Mouse (Mus musculus) layer of hippocampus, adult 9-10 months (tissue): ENCODE measurements around the gene Dcaf17.

Source experiments
- DNase-seq: peaks from one replicate; pipeline ENCODE4 v3.0.0; 2022; ENCODE audit warnings: low spot score

Gene Dcaf17

DNA sequence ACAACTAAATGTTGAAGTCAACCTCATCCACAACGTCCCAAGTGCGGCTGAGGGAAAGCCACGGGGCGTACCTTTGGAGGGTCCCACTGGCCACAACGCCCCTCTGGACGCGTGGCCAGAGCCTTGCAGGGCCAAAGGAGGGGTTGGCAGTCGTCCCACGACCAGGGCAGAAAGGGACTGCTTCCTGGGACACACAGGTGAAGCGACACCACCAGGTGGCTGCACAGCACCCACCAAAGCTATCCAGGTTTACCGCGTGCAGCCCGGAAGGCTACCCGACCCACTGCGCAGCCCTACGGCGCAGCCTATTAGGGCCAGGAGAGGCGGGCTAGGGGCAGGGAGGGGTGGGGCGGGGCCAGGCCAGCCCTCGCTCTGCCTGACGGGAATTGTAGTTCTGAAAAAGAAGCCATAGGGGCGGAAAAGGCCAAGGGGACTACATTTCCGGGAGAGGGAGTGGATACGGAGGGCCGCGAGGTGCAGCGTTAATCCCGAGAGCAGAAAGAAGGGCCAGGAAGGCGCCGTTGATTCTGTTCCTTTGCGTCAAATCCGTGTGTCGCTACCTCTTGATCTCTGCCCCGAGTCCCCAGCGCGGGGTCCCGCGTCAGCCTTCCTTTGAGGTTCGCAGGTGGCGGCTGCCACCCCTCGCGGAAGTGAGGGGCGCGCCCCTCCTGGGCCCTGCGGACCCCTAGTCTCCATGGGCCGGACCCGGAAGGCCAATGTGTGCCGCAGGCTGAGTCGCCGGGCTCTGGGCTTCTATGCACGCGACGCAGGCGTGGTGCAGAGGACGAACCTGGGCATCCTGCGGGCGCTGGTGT is at the start of gene Dcaf17, which contains the start of gene Mettl8:
Gene Dcaf17, plus strand, starts transcription at position 29 of the 815 bp plus-strand sequence.
Gene Mettl8, minus strand, starts transcription at position 284 of the 815 bp plus-strand sequence.
- peak; percentile 51 for DNase-seq

- DNase-seq: no peak
Measured at GRCm38 (mm10) chr2:71011816-71012215, 43.3 kb upstream of the Dcaf17 start.

DNA sequence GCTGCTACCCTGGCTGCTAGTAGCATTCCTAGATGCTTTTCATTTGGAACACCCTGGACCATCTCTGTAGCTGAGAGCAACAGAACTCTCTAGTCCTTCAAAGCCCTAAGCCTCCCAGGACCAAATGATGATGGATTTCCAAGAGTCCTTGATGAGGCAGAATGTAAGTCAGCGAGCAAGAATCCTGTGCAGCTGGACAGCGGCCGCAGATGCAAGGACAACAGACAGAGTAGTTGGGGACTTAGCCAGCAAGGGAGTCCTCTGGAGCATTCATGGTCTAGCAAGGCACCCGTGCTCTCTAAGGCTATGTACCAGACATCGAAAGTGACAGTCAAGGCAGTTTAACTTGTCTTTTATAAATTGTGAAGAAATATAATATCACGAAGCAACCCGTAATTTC is 41.6 kb upstream of the Dcaf17 start:
- DNase-seq: no peak

GRCm38 (mm10) chr2:71019277-71019676 is 35.9 kb upstream of the Dcaf17 start:
- DNase-seq: no peak

DNA sequence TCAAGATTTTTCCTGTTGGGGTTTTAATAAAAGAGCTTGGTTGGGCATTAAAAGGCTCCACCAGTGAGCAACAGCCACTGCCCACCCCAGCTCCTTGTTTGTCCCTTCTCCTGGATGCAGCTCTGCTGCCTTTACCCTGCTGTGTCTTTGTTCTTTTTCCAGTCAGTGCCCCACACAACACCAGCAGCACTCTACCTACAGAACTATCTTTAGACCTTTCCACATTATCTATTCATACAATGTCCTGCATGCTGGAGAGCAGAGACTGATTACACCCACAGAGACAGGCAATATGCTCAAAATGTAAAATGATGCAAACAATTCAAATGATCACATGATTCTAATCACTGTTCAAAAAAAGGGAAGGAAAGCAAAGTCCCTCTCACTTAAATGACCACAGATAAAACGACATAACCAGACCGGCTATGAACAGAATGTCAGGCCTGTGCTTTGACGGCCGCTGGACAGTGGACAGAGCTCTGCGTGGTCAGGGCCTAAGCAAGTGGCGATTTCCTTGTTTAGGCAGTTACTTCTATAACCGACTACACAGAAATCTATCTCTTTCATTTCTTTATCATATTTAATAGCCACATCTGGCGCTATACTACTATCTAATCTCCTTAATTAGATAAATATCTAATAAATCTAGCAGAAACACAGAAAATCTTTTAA is 35.3 kb upstream of the Dcaf17 start:
- DNase-seq: no peak

DNA sequence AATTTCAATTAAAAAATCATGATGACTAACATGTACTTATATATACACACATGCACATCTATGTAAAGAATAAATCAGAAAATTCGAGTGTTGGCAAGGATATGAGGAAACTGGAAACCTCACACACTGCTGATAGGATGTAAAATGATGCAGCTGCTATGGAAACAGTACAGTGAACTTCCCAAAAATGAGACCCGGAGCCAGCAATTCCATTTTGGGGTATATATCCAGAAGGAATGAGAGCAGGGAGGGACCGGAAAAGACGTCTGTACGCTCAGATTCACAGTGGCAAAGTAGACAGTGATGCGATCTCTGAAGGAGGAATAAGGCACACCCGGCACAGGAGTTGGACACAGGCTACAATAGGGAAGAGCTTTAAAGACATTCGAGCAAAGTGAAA is 34.5 kb upstream of the Dcaf17 start:
- no peak for DNase-seq

- DNase-seq: no peak
Measured at GRCm38 (mm10) chr2:71022991-71023390, 32.1 kb upstream of the Dcaf17 start.

GRCm38 (mm10) chr2:71023986-71024385 is 31.1 kb upstream of the Dcaf17 start:
- no peak for DNase-seq

DNA sequence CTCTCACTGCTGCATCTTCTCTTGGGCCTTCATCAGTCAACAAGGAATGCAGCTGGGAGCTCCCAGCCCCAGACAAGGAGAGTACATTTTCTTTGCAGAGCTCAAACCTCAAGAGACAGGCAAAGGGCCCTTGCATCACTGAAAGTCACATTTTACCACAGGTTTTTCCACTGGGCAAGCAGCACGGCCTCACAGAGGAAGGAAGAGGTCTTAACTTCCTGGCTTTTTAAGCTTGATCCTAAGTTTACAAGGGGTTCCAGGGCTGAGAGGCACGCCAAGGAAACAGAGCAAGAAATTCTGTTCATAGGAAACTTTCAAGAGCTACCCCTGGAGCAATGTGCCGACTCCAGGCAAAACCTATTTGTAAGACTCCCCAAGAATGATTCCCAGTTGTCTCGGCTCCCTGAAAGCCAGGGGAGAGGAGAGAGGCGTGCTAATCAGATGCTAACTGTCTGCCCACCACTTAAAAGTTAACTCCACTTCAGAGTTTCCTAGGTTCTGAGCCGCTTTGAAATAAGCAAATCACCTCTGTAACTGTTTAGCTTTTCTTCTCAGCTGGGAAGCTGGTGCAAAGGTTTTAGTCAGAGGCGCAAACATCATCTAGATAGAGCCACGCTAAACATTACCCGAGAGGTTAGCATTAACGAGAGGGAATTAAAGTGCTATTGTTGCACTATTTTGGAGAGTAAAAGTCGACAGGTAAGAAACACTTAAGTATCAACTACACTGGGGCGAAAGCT is 29.4 kb upstream of the Dcaf17 start:
- no peak for DNase-seq

- no peak for DNase-seq
Measured at GRCm38 (mm10) chr2:71026787-71027186, 28.3 kb upstream of the Dcaf17 start.

GRCm38 (mm10) chr2:71027631-71028030 is 27.5 kb upstream of the Dcaf17 start:
- DNase-seq: no peak

GRCm38 (mm10) chr2:71030663-71031062 is 24.5 kb upstream of the Dcaf17 start:
- DNase-seq: no peak

DNA sequence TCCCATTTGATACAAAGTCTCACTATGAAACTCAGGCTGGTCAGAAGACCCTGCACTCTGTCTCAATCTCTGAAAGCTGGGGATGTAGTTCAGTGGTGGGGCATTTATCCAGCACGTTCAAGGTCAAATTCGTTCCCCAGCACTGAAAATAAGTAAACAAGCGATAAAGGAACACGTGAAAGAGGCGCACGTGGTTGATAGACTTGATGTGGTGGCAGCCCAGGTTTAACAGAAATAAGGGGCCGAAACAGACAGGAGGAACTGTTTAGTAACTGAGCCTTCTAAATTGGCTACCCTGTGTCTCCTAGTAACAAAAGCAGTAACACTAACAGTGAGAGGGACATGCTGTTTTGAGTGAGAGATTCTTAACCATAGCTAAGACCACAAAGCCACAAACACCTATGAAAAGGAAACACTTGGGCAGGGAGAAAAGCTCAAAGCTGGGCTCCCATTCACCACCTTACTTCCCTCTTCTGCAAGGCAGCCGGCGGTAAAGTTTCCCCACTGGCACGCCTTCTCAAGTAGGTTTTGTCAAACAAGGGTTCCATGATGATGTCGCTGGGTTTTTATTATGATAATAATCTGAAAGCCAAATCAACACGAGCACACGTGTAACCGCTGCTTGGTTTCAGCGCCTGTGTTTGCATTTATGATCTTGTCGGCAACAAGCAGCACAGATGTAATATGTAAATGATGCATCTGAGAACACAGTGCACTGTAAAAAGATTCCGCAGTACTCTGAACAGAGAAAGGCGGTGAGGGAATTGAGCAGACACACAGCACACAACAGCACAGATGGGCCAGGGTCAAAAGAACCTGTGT is 22.9 kb upstream of the Dcaf17 start:
- no peak for DNase-seq

DNA sequence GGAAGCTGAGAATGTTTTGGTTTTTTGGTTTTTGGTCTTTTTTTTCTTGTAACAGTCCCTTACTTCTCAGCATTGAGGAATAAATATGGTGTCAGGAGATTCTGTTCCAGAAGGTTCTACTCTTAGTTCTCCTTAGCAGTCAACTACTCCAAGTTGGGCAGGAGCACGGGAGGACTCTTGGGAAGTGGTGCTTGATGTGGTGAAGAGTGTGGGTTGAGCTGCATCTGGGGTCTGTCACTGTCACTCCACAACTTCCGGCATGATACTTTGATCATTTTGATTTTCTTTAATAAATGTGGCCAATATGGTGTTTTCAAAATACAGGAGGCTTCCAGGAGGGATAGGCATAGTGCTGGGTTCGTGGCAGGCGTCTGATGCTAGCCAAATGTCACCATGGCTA is 22.1 kb upstream of the Dcaf17 start:
- no peak for DNase-seq

GRCm38 (mm10) chr2:71033987-71034386 is 21.1 kb upstream of the Dcaf17 start:
- no peak for DNase-seq

- DNase-seq: no peak
Measured at GRCm38 (mm10) chr2:71037447-71037846, 17.7 kb upstream of the Dcaf17 start.

DNA sequence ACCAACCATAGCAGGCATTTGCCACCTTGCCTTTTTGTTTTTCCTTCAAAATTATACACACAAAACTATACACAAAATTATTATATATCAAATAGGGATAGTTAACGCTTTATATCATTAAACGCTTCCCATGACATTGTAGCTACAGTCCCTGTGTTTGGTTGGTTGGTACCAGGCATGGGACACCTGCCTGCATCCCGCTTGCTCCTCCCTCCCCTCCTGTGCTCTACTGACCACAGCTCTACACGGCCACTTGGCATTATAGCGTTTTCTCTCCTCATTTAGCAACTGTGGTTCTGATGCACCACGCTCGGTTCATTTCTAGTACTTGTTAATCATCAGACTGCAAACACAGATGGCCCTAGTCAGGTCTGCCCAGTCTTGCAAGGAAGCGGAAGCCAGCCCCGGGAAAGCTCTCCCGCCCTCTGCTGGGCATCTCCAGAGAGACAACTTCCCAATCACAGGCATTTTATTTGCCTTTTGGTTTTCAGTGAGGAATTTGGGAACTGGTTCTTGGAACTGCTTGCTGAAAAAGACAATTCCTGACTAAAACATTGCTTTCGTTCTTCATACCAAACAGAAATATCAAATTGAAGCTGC is 15.5 kb upstream of the Dcaf17 start:
- DNase-seq: peak; percentile 84

GRCm38 (mm10) chr2:71046151-71046550 is 9.0 kb upstream of the Dcaf17 start:
- DNase-seq: no peak

DNA sequence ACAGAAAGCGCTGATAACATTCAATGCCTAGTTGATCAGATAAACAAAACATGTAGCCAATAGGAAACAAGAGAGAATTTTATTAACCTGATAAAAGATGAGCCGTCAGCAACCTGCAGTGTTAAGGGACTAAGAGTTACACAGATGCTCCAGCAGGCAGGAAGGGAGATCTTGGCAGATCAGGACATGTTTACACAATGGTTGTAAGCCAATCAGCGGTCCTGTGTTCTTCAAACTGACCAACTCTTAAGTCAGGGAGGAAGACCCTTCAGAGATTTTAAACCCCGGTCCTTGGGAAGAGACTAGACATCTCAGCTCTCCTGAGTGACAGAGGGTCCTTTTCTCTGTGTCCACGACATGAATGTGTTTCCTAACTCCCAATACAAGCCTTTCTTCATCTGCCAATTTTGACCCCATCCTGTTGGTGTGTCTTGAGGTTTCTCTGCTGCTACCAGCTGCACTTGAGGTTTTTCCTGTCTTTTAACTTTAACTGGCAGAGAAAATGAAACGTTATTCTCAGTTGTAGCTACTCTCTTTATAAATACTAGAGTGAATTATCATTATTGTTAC is 8.3 kb upstream of the Dcaf17 start:
- no peak for DNase-seq

DNA sequence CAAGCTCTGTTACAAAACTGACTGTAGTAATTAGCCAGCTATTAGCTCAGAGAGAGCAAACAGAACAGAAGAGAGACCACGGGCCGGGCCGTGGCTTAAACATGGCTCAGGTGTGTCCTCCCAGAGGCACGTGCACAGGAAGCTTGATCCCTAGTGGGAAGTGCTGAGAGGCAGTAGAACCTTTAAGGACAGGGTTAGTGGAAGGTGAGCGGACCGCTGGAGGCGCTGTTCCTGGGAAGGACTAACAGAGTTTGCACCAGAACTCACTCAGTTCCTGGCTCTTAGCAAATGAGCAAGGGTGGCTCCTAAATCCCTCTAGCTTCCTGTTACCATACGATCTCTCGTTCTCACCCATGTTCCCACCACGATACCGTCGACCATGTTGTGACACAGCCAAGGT is 6.2 kb upstream of the Dcaf17 start:
- no peak for DNase-seq

DNA sequence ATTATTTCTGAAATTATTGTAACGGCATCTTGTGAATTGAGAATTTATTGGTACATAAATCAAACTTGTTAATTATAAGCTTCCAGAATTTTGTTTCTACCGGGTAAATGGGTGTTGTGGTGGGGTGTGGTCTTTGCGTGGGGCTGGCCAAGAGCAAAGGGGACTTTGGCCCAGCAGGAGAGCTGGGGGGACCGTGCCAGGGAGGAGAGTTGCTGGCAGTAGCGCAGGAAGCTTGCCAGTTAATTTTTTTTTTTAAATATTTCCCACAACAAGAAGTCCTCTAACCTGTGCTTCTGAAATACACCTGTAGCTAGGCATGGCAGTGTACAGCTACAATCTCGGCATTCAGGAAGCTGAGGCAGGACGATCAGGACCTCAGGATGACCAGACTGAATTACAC is 4.6 kb upstream of the Dcaf17 start:
- no peak for DNase-seq
